Mouse (Mus musculus): ENCODE data around the gene Prrt3.

The Prrt3 gene

GRCm38 (mm10) chr6:113444207-113444965, 57.3 kb downstream of the Prrt3 start:
- no peak for DNase-seq (ENCODE audit: low spot score in 2 of 2)

Measured in right cerebral cortex, postnatal 36 days (tissue).